In genomic region chr1:144002715-144003066, GRCm38 (mm10) we compare ENCODE assay signal across 8 mouse cellular contexts. TPM values are rescaled to one million over a fixed set of nuclear protein-coding genes. Genes with fewer than 3 reads are reported as not detected.
DNase-seq lines count a peak whose midpoint lies in the region; ATAC-seq and TF ChIP-seq lines count a peak whose summit lies in the region.

No protein-coding gene starts in this region.

- H3K9me3 ChIP-seq in neural tube, embryonic 11.5 days (ENCODE audit: control insufficient read depth, low read length) = no peaks in the 10 kb centered on the region
- H3K9me3 ChIP-seq in forebrain, postnatal 0 days (ENCODE audit: low read length) = no peaks in the 10 kb centered on the region
- no peaks in the 10 kb centered on the region for H3K9me3 ChIP-seq in neural tube, embryonic 13.5 days

- intact Hi-C loops in left cerebral cortex, postnatal 10 days (cut with DNase I) = no loop called here

- no peaks in the 10 kb centered on the region for H3K36me3 ChIP-seq in neural tube, embryonic 11.5 days (ENCODE audit: control insufficient read depth, insufficient read depth, low read length)
- H3K36me3 ChIP-seq in forebrain, postnatal 0 days (ENCODE audit: insufficient read depth) = peaks cover 12% of the 10 kb centered on the region
- 0 out of 2 replicates have a peak, but pooled peaks cover 1% of the 10 kb centered on the region for H3K36me3 ChIP-seq in liver, adult 2 months (ENCODE audit: control insufficient read depth, insufficient read depth, low read length)
- H3K36me3 ChIP-seq in neural tube, embryonic 13.5 days = peaks cover 18% of the 10 kb centered on the region

- WGBS in neural tube, embryonic 11.5 days = 77% methylated on average over 4 of the region's 4 CpGs
- WGBS in forebrain, postnatal 0 days = 67% methylated on average over 4 of the region's 4 CpGs
- WGBS in liver, adult 2 months = 75% methylated on average over 4 of the region's 4 CpGs
- WGBS in neural tube, embryonic 13.5 days = 72% methylated on average over 4 of the region's 4 CpGs

- H3K27me3 ChIP-seq in neural tube, embryonic 11.5 days (ENCODE audit: control insufficient read depth, insufficient read depth, low read length) = no peaks in the 10 kb centered on the region
- no peaks in the 10 kb centered on the region for H3K27me3 ChIP-seq in forebrain, postnatal 0 days (ENCODE audit: insufficient read depth, low read length)
- H3K27me3 ChIP-seq in liver, adult 2 months (ENCODE audit: control insufficient read depth, insufficient read depth, low read length) = 0 out of 2 replicates have a peak, but pooled peaks cover 4% of the 10 kb centered on the region
- H3K27me3 ChIP-seq in neural tube, embryonic 13.5 days = no peaks in the 10 kb centered on the region

- no peak for TF ChIP-seq CTCF in forebrain, postnatal 0 days (IDR thresholded peaks at IDR 0.05; ENCODE audit: low read depth)
- no peak for TF ChIP-seq CTCF in liver, adult 2 months (IDR thresholded peaks at IDR 0.05; ENCODE audit: low read depth, low read length)

- H3K27ac ChIP-seq in neural tube, embryonic 11.5 days (ENCODE audit: low read depth, low read length) = no peak overlapping the region
- H3K27ac ChIP-seq in forebrain, postnatal 0 days (ENCODE audit: low read depth, low read length) = no peak overlapping the region
- H3K27ac ChIP-seq in liver, adult 2 months (replicated peaks; ENCODE audit: insufficient read depth, low read depth, low read length) = no peak overlapping the region
- H3K27ac ChIP-seq in neural tube, embryonic 13.5 days (replicated peaks) = peak overlapping the region; percentile 88; the same call in 1 of the 2 replicates

- no peaks in the 10 kb centered on the region for H3K79me2 ChIP-seq in liver, adult 2 months (ENCODE audit: control insufficient read depth, insufficient read depth, low read length)

- H3K4me1 ChIP-seq in neural tube, embryonic 11.5 days (ENCODE audit: control insufficient read depth, insufficient read depth, low read length) = 0 out of 2 replicates have a peak, but pooled peaks cover 2% of the 10 kb centered on the region
- peaks cover 13% of the 10 kb centered on the region; the same call in 1 of the 2 replicates for H3K4me1 ChIP-seq in forebrain, postnatal 0 days (ENCODE audit: insufficient read depth)
- H3K4me1 ChIP-seq in liver, adult 2 months (ENCODE audit: control insufficient read depth, insufficient read depth, low read length) = no peaks in the 10 kb centered on the region; the same call in none of the 2 replicates
- peaks cover 34% of the 10 kb centered on the region for H3K4me1 ChIP-seq in neural tube, embryonic 13.5 days (replicated peaks)

- TF ChIP-seq POLR2A in liver, adult 2 months (IDR thresholded peaks at IDR 0.05; ENCODE audit: extremely low read depth, insufficient read depth, low read length) = no peak

- peak overlapping the region; percentile 65 for H3K4me2 ChIP-seq in neural tube, embryonic 11.5 days (ENCODE audit: low read depth)
- H3K4me2 ChIP-seq in forebrain, postnatal 0 days (ENCODE audit: low read depth) = peak overlapping the region; percentile 90
- H3K4me2 ChIP-seq in neural tube, embryonic 13.5 days = peak overlapping the region; percentile 93

- no peak overlapping the region; the same call in 1 of the 2 replicates for H3K4me3 ChIP-seq in neural tube, embryonic 11.5 days (ENCODE audit: low read depth, low read length)
- H3K4me3 ChIP-seq in forebrain, postnatal 0 days (ENCODE audit: low read depth, low read length) = peak overlapping the region; percentile 90
- no peak overlapping the region; the same call in 1 of the 2 replicates for H3K4me3 ChIP-seq in liver, adult 2 months (ENCODE audit: insufficient read depth, low read depth, low read length)
- peak overlapping the region; percentile 74 for H3K4me3 ChIP-seq in neural tube, embryonic 13.5 days

- H3K9ac ChIP-seq in neural tube, embryonic 11.5 days (ENCODE audit: low read length) = no peak overlapping the region
- peak overlapping the region; percentile 80 for H3K9ac ChIP-seq in forebrain, postnatal 0 days
- H3K9ac ChIP-seq in liver, adult 2 months (ENCODE audit: low read depth, low read length) = no peak overlapping the region
- peak overlapping the region; percentile 87 for H3K9ac ChIP-seq in neural tube, embryonic 13.5 days

- no peak for ATAC-seq in neural tube, embryonic 11.5 days (ENCODE audit: insufficient read depth, low FRiP score, low TSS enrichment)
- no peak for ATAC-seq in forebrain, postnatal 0 days
- no peak for ATAC-seq in neural tube, embryonic 13.5 days (ENCODE audit: low read depth)

- DNase-seq in neural tube, embryonic 11.5 days (ENCODE audit: low spot score) = no peak
- no peak for DNase-seq in neural tube, embryonic 10.5 days (ENCODE audit: extremely low spot score, low spot score)
- DNase-seq in forebrain, postnatal 0 days = no peak
- DNase-seq in liver, adult 2 months (ENCODE audit: extremely low read depth, low read depth, low spot score) = peak; percentile 51
- DNase-seq in left cerebral cortex, postnatal 10 days (ENCODE audit: extremely low spot score in 1 of 2, low spot score in 2 of 2) = no peak
- no peak for DNase-seq in embryo, embryonic 10.5 days (ENCODE audit: low spot score)
- no peak for DNase-seq in urinary bladder, postnatal 10 days (ENCODE audit: low spot score)

RNA-seq across cellular contexts. Expression of gene Rgs2, which starts 1.3 kb away (rescaled TPM):
- polyA plus RNA-seq in neural tube, embryonic 11.5 days (2014; fragmentation: Nextera tagmentation; extraction: Ambion mirVana) = 53.3 and 57.7 TPM in 2 replicates
- 45.1 and 60.7 TPM in 2 replicates for total RNA-seq in forebrain, postnatal 0 days (2014; rRNA removed)
- polyA plus RNA-seq in forebrain, postnatal 0 days (2015; fragmentation: Nextera tagmentation; extraction: Ambion mirVana) = 71.8 and 85.9 TPM in 2 replicates
- 2.6 and 3.2 TPM in 2 replicates for total RNA-seq in liver, adult 2 months (2014; rRNA removed)
- 0.45 and 0.55 TPM in 2 replicates for polyA plus RNA-seq in liver, adult 2 months (2012; rRNA removed)
- 102 and 114 TPM in 2 replicates for polyA plus RNA-seq in neural tube, embryonic 13.5 days (2015; fragmentation: Nextera tagmentation; extraction: Ambion mirVana)
- total RNA-seq in left cerebral cortex, postnatal 10 days (2021) = 10 to 100 TPM; 59.3 to 60.5 TPM

Comparison
In these comparisons a context has a peak if more than half of its experiments do, and no peak if none do; other contexts are left out.
1. H3K4me3 ChIP-seq: peak in forebrain, postnatal 0 days (single experiment) and neural tube, embryonic 13.5 days (single experiment); none in neural tube, embryonic 11.5 days (single experiment) and liver, adult 2 months (single experiment).
2. H3K9ac ChIP-seq: peak in forebrain, postnatal 0 days (single experiment) and neural tube, embryonic 13.5 days (single experiment); none in neural tube, embryonic 11.5 days (single experiment) and liver, adult 2 months (single experiment).
3. RNA of gene Rgs2, which starts 1.3 kb away (polyA plus RNA-seq): 102 to 114 TPM in neural tube, embryonic 13.5 days, 71.8 to 85.9 TPM in forebrain, postnatal 0 days and 53.3 to 57.7 TPM in neural tube, embryonic 11.5 days; 0.45 to 0.55 TPM in liver, adult 2 months; every median in the first group is over 10 times any median in the second.
4. Peak in every context shown above with its lines, with median percentiles within 50 percentile points of each other: H3K4me2 ChIP-seq.